Mouse (Mus musculus) CD4-positive, CD25-positive, alpha-beta regulatory T cell, adult 4 months (primary cell): ENCODE measurements around the gene Tgfbr3. TPM values are rescaled to one million over a fixed set of nuclear protein-coding genes. Genes with fewer than 3 reads are reported as not detected.
A peak's percentile ranks its signal among the peaks of the same experiment; 100 is the strongest.
"Not testable (repeated sequence)": the region's sequence is repeated elsewhere in the genome, so short reads cannot be mapped to it uniquely, and the experiment has no call there.

Experiments used
- ATAC-seq: one replicate; pipeline ENCODE4 v1.8.0; 2017
- polyA plus RNA-seq, 2 experiments: library from polyadenylated mRNA; unstranded; fragments of 100-300 nt; shearing (Covaris generic); gene quantifications; one replicate each; pipeline ENCODE4 v1.2.1; 2017

The Tgfbr3 gene
- polyA plus RNA-seq, 2 experiments from 2014 or later, result 4.4 to 7.8 TPM

DNA sequence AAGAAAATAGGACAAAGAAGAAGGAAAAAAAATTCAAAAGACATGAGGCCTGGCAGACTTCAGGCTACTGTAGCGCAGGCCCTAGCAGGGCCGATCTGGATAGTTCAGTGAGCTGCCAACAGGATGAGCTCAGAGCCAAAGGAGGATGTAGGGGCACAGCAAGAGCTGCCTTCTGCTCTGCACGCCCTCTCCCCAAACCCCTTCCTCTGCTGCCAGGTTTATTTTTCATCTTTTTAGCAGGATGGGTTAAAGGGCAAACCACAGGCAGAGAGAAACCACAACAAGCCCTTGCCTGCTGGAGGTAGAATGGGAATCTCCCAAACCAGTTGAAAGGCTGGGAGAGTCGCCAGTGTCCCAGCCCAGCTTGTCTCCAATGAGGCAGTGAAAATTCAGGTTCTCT is 10.2 kb downstream of the Tgfbr3 start:
- peak; percentile 34 for ATAC-seq

DNA sequence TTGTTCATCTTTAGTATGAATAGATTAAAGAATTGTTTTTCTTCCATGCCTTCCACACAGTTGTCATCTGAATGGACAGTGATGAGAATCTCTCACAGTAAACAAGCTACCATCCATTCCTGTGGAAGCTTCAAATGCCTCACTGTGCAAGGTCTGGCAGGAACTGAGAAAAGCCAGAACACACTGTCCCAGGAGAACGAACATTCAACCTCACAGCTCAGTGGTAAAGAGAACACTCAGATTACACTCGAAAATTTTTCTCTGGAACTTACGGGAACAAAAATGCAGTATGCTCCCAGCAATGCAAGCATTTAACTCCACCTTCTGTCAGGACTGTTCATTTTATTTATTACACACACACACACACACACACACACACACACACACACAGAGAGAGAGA is 13.2 kb downstream of the Tgfbr3 start:
- no peak for ATAC-seq

DNA sequence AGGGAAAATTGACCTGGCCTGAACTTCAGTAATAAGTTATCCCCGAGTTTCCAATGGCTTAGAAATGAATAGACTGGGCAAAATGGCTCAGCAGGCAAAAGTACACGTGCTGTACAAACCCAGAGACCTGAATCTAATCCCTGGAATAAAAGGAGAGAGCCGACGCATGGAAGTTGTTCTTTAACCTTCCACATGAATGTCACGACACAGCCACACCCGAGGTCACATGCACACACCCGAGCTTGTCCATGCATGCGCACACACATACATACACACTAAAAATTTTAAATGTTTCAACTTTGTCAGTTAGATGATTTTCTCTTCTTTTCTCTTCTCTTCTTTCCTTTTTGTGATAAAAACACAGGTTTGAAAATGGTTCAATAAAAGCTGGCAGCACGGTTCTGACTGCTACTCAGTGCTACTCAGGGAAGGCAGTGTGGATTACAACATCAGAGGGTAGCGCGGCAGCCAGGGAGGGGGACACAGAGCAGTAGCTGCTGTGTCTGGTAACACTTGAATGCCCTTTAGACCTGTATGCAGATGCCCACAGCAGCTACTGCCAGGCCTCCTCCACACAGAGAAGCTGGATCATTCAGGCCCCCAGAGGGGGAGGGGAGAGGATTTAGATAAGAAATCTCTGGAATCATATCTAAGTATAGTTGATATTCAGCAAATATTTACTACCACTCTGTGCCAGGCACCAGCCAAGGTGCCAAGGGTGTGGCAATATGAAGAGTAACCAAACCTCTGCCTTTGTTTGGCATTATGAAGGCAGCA is 17.0 kb downstream of the Tgfbr3 start:
- ATAC-seq, result no peak

DNA sequence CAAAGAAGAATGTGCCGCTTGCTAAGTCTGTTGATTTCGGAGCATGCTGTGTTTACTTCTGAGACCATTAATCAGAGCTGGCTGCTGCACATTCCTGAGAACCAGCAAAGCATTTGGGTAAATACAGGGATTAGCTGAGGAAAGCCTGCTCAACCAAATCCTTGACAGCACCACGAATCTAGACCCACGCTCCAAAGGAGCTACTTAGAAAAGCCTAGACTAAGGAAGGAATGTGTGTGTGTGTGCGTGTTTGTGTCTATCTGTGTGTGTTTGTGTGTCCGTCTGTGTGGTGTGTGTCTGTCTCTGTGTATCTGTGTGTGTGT is 20.5 kb downstream of the Tgfbr3 start:
- ATAC-seq, result no peak

DNA sequence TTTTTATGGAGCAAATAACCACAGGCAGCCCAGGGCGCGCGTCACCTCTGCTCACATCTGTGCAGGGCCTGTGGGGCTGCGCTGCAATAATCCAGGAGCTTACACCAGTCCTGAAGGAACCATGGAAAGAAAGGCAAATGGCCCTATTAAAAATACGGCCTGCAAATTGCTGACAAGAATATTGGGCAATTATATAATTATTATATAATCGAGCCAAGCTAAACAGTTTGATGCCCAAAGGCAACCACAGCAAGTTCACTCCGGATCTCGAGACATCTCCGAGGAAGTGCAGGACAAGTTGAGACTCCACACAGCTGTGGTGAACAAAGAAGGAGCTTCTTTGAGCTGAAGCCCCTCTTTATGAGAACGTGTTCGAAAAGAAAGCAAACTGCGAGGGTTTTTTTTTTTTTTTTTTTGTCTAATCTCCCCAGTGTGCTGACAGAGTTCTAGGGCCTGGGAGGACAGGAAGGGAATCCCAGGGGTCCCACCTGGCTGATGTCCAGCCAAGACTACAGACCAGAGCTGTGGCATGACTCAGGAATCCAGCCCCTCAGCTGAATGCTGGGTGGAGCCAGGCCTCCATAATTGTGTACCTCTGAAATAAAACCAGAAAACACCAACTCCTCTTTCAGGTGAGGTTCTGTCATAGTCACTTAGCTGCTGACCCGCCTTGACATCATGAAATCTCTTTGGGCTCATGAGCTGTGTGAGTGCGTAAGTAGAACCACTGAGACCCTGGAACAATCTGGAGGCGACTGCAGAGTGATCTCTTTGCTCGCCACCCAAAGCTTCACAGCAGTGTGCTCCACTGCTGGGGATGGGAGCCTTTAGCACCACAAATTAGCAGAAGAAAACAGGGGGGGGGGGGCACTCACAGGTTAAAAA is 21.1 kb downstream of the Tgfbr3 start:
- no peak for ATAC-seq

DNA sequence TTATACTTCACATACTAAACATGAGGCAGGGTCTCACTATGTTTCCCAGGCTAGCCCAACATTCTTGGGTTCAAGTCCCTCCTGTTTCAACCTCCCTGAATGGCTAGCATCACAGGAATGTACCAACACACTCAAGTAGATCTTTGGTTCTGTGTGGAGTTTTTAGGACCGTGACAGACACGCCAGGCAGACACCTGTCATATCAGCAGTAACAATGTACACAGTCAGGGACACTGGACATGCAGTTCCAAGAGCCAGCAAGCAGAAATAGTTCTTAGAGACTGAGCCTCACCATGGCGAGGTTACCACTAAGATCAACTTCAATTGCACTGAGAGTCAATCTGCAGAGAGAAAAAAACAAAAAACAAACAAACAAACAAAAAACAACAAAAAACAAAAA is 22.9 kb downstream of the Tgfbr3 start:
- no peak for ATAC-seq

DNA sequence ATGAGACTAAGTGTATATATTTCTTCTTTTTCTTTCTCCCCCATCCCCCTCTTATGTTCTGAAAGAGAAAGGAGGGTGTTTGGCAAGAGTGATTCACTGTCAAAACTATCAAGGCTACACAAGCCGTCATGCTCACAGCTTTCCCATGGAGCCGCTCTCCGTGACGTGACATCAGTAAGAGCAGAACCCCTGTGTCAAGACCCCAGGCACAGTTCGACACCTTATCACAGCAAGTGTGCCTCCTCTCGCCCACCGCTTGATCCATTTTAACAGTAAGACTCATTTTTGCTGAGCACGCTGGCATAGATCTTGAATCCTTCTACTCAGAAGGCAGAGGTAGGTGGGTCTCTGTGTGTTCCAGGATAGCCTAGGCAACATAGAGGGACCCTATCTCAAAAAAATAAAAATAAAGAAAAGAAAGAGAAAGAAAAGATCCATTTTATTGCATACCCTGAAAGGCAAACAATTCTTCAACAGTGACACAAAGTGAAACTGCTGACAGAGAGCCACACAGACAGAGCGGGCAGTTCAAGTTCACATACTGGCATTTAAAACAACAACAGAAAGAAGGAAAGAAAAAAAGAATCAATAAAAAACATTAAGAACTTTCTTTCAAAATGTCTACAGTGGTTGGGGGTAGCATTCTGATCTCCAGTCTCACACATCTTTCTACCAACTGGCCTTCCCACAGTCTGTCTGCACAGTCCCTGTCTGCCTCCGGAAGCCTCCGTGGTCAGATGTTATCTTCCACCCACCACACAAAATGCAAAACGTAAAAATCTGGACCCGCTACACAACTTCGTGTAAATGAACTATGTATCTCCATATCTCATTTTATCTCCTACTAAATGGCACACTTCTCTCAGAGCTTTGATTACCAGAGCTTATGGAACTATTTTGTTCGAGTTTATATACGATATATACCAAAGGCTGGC is 24.7 kb downstream of the Tgfbr3 start:
- peak; percentile 79 for ATAC-seq

DNA sequence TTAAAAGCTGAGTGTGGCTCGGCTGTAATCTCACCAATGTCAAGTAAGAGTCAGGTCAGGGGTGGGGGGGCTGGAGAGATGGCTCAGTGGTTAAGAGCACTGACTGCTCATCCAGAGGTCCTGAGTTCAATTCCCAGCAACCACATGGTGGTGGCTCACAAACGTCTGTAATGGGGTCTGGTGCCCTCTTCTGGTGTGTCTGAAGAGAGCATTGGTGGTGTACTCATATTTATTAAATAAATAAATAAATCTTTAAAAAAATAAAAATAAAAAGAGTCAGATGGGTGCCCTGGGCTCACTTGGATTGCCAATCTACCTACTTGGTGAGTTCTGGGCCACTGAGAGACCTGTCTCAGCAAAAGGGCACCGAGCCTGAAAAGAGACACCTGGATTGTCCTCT is 25.6 kb downstream of the Tgfbr3 start:
- no peak for ATAC-seq

DNA sequence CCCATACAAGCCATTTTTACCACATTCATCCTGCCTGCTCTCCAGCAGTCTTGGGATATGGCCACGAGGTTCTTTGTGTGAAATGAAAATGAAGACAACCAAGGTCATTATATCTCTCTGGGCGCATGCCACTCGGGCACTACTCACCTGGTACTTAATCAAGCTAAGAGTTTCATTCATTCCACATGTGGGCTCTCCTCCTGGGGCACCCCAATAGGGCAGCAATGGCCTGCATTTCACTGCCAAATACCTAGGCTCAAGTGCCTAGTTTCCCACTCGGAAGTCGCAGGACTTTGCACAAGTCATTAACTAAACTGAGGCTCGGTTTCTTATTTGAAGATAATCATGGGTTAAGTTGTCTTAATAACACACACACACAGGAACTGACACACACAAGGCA is 27.5 kb downstream of the Tgfbr3 start:
- ATAC-seq, result no peak

DNA sequence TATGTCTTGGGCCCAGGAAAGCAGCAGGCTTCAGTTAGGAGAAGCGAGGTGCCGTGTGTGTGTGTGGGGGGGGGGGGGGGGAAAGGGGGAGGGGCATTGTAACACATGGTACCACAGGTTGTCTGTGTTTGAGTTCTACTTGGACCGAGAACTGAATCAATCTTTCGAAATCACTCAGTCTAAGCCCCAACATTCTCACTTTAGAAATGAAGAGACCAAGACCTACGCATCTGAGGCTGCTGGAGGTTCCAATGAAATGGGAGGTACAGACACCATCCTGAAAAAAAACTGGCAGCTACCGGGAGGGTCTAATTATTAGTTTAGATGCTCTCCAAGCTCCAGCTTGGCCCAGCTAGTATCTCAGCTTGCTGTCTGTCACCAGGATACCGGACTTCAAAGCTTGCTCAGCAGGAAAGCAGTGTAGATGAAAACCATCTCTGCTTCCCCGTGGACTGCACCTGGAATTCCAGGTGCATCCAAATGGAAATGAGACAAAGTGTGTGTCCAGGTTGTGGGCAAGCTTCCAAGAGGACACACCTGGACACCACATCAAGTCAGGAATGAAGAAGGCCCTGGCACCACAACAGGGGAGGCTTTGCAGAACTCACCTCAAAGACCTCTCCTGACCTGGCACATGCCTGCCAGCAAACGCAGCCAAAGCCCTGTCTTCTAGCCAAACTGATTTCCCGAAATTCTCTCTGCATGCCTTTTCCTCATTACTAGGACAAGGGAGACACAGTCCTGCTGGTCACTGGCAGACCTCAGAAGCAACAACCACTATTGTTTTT is 28.5 kb downstream of the Tgfbr3 start:
- no peak for ATAC-seq

DNA sequence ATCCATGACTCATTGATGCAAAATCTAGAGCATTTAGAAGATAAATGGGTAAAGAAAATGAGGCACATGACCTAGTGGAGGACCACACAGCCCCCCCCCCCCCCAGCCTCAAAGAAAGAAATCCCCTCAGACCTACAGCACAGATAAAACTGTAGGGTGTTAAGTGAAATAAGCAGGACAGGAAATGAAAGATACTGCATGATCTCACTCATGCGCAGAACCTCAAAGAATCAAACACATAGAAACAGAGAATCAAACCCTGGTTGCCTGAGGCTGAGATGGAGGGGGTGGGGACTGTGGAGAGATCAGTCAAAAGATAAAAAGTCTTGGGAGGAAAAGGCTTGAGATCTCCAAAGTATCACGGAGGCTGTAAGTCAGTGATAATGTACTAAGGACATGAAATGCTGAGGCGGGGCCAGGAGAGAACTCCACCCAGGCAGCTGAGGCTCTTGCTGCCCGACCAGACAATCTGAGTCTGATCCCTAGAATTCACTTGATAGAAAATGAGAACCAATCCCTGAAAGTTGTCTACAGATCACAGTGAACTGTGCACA is 29.9 kb downstream of the Tgfbr3 start:
- peak; percentile 71 for ATAC-seq

DNA sequence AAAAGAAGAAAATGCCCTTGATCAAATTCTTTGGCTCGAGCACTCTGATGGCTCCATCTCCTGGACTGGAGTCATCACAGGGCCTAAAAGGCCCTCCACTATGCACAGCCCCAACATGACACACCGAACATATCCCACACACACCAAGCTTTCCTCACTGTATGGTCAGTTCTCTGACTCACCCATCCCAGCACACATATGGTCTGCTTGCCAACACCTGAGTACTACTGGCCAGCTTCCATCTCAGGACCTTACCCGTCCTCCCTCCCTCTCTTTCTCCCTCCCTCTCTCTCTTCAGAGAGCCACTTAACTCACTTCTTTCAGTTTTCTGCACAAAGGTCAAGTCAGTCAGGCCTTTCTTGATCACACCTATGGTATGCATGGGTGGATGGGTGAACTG is 36.0 kb downstream of the Tgfbr3 start:
- ATAC-seq, result no peak

DNA sequence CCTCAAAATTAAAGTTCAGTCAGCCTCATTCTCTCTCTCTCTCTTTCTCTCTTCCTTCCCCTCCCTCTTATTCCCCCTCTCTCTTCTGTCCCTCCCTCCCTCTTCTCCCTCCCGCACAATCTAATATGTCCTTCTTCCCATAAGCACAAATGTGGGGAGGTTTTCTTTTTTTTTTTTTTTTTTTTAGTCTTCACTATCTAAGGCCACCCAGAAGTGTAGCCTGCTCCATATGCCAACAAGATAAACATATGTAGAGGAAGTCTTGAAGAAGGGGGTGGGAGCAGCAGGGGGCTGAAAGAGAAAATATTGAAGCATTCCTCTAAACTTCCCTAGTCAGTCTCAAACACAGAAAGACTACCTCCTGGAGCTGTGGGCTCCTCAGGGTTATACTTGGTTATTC is 37.0 kb downstream of the Tgfbr3 start:
- ATAC-seq, result no peak

DNA sequence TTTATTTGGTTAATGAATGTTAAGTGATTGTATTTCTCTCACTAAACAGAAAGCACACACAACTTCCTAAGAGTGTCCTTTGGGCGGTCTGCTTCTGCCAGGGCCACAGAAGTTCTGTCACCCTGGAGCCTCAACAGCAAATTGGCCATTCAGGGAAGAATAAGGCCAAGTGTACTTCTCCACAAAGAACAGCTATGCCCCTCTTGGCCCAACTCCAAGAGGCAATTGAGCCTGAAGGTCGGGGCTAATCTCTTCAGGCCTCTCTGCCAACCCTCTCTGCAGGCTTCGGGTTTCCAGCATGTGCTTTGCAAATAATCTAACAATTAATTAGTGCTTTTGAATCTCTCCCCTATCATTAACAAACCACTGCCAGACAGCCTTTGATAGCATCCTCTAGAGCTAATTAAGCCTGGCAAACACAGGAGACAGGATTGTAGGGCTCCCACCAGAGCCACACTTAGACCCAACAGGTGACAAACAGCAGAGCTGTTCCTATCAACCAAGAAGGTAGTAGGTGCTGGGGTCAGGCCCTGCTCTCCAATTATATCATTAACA is 37.6 kb downstream of the Tgfbr3 start:
- no peak for ATAC-seq

DNA sequence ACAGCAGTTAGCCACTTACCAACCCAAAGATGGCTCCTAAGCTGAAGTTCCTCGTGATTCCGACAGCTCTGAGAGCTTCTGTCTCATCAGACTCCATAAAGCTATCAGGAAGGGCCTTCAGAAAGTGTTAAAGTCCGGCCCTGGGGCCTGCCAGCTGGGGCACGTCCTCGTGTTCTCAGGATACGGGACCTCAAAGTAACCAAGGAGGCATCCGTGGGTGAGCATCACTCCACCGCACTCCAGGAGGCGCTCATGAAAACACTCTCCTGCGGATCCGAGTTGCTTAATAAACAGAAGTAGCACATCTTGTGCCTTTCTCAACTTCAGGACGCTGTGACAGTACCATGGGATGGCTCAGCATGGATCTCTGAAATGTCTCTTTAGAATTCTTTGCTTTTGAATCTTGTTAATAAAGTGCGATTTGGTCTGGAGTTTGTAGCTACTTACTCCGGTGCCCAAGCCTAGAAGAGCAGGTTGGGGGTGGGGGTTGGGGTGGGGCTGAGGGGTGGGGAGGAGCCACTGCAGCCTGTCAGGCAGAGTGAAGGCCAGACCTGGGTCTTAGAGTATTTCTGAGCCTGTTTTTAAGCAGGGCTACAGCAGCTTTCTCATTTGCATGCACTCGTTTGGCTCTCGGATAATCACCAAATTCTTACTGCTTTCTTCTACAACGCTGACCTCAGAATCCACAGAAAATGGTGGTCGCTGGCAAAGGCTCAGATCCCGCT is 38.7 kb downstream of the Tgfbr3 start:
- no peak for ATAC-seq

DNA sequence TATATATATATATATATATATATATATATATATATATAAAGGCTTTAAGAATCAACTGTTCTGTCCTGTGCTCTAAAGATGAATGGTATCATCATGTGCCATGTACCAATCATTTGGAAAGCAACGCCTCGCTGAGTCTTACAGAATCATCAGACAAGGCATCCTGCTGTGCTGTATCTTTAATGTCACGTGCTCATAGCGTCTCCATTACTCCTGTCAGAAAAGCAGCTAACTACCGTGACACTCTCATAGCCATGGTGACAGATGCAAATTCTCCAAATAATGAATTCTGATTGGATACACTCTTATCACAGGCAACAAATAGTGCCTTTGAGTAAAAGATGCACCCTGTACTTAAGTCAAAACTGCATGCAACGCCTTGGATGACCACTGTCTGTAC is 40.7 kb downstream of the Tgfbr3 start:
- no peak for ATAC-seq

DNA sequence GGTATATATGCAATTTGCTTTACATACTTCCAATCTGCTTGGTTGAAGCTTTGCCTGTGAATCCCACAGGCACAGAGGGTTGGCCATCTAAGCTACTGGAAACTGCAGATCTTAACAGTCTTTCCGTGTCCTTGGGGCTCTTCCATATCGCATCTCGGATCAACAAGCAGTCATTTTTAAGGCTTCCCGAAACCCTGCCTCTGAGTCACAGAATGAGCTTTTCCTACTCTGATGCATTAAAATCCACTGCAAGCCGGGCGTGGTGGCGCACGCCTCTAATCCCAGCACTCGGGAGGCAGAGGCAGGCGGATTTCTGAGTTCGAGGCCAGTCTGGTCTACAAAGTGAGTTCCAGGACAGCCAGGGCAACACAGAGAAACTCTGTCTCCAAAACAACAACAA is 41.1 kb downstream of the Tgfbr3 start:
- not testable (repeated sequence) for ATAC-seq

DNA sequence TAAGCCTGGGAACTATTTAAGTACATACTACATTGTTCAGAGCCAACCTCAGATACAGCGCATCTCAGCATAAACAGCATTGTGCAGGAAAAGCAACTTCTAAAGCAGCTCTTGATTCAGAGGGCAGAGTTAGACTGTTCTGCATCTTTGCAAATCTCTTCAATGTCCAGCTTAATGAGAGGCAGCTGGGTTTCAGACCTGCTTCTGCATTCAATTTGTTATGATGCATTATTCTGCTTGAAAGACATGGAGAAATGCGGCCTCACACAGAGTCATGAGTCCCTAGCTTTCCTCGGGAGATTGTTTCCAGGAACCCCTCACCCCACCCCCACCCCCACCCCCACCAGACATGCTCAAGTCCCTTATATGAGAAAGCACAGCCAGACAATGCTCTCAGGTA is 41.6 kb downstream of the Tgfbr3 start:
- no peak for ATAC-seq

DNA sequence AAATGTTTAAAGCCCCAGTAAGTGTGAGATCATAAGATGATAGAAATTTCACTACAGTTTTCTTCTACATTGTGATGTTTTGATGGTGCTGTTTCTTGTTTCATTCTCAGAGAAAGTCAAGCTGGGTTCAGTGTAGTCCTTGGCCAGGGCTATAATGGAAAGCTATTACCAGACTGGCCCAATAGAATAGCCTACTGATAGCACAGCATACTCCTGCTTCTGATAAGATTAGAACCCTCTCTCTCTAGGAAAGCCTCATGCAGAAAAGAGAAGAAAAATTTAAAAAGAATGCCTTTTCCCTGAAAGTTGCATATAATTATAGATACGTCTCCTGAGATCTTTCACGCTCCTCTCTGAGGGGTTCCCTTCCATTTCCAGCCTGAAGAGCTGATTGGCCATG is 46.0 kb downstream of the Tgfbr3 start:
- ATAC-seq, result no peak

DNA sequence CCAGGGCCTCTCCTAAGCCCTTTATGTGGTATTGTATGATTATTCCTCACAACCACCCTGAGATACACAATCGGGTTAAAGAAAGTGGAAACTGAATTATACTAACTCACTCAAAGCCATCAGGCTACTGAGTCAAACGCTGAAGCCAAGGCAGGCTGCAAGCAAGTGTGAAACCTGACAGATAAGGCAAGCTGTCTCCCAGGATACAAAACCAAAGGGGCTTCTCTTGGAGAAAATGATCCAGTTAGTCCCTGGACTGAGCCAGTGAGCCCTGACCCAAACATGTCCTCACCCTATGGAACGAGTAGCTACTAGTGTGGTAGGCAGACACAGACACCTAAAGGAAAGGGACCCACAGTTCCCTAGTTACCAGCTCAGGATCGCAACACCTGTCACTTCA is 46.4 kb downstream of the Tgfbr3 start:
- ATAC-seq, result no peak

DNA sequence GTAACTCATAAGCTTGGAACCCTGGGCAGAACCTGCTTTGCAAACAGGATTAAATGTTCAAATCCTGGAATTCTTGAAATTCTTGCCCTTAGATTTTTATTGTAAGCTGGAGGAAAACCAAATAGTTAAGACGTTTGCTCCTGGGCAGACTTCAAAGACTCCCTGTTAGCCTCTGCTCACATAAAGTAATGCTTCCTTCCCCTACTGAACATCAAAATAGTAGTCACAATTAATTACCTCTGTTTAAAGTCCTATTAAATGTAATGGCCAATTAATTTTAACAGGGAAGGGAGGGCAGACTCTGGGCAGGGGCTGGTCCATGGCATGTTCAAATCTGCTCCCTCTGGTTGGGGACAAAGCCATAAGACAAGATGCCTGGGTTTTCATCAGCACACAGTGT is 49.2 kb downstream of the Tgfbr3 start:
- ATAC-seq, result no peak
